Mouse (Mus musculus) telencephalon, adult 2 months (tissue): ENCODE measurements around the gene Gm20388.

Source experiments
- DNase-seq: peaks from one replicate; pipeline ENCODE4 v3.0.0-alpha.2; 2011; ENCODE audit warnings: low read depth, low spot score

The Gm20388 gene

DNA sequence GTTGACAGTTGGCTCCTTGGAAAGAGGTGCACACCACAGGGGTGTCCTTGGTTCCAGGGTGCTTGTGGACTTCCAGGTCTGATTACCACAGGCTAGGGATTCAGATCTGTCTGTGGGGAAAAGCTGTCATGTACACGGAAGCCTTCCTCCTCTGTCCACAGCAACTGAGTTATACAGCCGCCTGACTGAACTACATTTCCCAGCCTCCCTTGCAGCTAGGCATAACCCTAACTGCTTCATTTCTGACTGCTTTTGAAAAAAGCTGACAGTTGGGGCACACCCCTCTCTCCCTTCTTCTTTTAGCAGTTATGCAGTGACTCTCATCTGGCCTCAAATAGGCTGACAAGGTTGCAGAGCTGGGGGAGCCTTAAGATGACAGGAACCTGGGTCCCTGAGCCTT, 901.3 kb downstream of the Gm20388 start:
- no peak for DNase-seq

GRCm38 (mm10) chr8:120813028-120813427, 902.4 kb downstream of the Gm20388 start:
- DNase-seq: no peak

DNA sequence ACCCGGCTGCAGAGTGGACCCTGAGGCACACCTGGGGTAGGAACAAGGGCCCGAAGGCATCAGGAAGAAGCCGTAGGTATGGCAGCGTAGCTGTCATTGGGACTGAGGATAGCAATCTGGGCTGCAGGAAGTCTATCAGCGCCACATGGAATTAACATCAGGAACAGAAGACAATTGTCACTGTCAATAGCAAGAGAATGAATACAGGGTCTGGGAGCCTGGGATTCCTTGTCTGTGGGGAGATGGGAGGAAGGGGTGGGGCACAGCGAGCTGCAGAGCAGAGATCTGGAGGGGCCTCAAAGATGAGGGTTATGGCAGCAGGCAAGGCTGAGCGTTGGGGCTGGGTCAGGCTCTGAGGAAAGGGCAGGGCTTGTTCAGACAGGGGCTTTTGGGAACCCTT, 903.2 kb downstream of the Gm20388 start:
- DNase-seq: no peak

DNA sequence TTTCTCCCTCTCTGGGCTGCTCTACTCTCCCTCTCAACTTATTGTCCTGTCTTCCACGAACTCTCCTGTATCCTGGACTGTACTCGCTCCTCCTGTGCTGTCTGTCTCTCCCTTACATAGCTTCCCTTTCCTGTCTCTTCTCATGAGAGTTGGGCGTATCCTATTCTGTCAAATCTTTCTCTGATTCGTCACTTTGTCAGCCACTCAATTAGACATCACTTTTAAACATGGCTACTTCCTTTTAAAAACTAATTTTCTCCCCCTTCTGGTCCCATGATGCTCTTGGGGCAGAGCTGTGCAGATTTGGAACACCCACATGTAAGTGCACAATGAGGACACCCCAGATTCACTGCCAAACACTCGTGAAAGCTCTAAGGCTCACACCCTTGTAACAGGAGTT, 905.7 kb downstream of the Gm20388 start:
- no peak for DNase-seq

DNA sequence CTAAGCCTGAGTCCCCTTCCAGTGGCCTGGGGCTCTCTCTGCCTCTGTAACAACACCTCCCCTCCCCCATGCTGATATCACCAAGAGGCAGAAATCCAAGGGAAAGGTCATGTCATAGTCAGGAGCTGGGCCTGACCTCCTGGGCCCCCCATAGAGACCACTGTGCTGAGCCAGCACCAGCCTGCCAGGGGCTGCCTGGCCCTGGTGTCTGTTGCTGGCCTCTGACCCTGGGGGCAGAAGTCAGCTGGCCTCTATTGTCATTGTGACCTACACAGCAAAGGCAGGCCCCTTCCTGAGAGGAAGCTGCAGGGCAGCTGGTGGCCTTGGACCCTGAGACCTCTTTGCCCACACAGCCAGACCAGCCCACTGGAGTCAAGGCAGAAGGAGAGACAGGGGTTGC, 909.3 kb downstream of the Gm20388 start:
- no peak for DNase-seq

DNA sequence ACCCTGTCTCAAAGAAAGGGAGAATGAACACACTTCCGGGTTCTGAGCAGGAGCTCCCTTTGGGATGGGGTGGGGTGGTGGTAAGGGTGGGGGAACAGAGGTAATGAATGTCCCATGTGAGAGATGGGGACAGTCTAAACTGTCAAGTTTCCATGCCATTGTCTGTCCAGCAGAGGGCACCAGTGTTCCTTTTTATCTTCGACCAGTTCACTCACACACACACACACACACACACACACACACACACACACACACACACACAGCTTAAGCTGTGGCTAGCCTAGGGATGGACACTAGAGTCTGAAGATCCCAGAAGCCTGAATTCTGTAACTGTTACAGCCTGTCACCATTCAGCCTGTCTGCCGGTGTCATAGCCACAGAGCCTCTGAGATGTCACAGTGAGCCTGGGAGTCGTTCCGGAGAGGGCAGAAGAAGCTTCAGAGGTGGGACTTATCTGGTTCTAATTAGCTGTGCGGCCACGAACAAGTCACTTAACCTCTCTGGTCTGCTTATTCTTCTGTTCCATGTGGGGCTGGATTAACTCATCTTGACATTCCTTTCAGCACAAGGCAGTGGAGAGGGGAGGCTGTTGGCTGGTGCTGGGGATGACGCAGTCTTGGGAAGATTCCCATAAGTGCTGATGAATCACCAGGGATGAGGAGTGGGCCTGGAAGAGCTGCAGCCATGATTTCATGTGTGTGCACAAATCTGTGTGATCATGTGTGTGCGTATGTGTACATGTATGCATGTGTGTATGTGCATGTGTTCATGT, 910.9 kb downstream of the Gm20388 start:
- DNase-seq: peak; percentile 22

GRCm38 (mm10) chr8:120823331-120823730, 912.7 kb downstream of the Gm20388 start:
- DNase-seq: no peak

- DNase-seq: no peak
Observed at GRCm38 (mm10) chr8:120823887-120824286, 913.2 kb downstream of the Gm20388 start.

- DNase-seq: no peak
Observed at GRCm38 (mm10) chr8:120824638-120825037, 914.0 kb downstream of the Gm20388 start.

DNA sequence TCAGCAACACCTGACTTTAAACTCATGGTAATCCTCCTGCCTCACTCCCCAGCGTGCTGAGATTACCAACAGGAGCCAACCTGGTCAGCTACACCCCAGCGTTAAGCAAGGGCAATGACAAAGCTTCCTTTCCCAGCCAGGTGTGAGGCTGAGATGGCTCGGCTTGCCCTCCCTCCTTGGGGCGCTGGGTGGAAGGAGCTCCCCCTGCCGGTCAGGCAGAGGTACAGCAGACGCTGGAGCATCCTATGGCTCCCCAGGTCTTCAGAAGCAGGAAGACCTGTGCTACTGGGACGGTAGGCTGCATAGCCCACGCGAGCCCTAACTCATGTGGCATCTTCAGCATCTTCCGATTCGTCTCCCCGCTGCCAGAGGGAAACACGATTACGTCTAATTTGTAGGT, 917.6 kb downstream of the Gm20388 start:
- no peak for DNase-seq

DNA sequence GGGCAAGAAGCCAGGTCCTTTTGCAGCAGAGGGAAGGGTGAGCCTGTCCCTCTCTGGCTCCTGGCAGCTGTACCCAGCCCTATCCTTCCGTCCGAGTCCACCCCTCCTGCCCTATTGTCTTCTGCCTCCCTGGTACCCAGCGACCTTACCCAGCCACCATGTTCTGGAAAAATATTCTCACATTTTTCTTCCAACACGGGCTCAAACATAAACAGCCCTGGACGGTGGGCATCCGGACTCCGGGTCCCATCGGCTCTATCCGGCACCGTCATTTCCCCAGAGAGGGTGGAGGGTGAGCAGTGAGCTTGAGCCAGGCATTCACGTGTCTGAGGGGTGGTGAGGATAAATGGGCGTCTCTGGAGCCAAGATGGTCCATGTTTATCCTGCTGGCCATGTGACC, 920.0 kb downstream of the Gm20388 start:
- DNase-seq: no peak

GRCm38 (mm10) chr8:120832022-120832421, 921.4 kb downstream of the Gm20388 start:
- no peak for DNase-seq

- DNase-seq: no peak
Observed at GRCm38 (mm10) chr8:120833196-120833595, 922.6 kb downstream of the Gm20388 start.

GRCm38 (mm10) chr8:120839031-120839430, 928.4 kb downstream of the Gm20388 start:
- no peak for DNase-seq

DNA sequence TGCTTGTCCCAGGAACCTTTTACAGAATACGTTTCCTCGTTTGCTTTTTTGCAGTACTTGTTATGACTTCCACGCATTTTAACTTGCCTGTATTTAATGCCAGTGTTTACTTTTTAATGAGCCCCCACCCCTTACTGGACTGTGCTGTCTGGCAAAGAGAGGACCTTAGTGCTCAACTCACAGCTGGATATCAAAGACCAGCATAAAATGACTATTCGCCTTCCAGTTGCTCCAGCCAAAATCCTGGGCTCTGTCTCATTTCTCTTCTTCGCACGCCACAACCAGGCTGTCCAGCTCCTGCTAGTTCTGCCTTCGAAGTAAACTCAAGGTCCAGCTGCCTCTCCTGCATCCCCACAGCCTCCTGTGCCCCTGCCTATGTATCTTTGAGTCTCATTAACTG, 932.4 kb downstream of the Gm20388 start:
- DNase-seq: no peak

DNA sequence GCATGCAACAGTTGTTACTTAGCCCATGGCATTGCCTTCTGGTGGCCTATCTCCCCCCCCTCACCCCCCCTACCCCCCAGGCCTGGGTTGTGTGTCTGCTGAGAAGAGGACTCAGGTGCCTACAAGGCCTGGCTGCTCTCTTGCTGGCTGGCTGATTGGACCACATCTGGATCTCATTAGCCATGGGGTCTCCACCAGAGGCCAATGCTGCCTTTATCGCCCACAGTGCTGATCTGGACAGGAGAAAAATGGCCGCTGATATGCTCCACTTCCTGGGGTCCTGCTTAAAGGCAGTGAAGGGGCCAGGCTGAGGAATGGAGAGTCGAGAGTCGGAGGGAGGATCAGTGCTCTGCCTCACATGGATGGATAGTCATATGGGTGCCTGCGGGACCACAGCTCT, 935.4 kb downstream of the Gm20388 start:
- no peak for DNase-seq

DNA sequence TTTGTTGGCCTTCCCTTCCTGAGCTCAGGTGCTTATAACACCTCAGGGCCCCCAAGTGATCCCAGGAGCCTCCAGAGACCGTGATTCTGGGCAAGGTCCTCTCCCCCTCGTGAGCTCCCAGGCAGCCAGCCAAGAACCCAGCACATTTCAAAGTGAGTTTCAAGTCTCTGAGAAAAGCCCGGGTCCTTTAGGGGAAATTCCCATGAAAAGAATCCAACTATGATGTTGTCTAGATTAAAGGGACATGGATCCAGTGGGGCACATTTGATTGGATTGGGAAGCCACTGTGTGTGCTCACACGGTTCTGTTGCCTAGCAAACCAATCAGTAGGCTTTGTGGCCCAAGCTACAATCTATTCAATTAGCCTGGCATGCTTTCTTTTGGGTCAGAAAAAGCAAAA, 936.6 kb downstream of the Gm20388 start:
- DNase-seq: peak; percentile 2

GRCm38 (mm10) chr8:120847735-120848134, 937.1 kb downstream of the Gm20388 start:
- no peak for DNase-seq

DNA sequence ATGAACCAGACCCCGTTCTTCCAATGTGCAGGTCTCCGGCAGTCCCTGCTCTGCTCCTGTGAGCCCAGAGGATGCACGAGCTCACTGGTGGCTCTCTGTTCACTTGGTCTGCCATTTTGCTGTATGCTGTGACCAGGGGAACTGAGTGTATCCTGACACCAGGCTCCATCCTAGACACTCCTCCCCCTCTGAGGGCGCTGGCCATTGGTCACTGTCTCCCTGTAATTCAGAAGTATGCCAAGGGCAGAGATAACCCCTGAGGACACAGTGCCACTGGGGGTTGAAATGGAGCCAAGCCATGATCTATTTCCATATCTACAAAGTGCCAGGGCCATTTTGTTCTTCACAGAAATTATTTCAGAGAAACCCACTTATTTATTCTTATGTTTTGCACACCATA, 937.8 kb downstream of the Gm20388 start:
- DNase-seq: no peak

DNA sequence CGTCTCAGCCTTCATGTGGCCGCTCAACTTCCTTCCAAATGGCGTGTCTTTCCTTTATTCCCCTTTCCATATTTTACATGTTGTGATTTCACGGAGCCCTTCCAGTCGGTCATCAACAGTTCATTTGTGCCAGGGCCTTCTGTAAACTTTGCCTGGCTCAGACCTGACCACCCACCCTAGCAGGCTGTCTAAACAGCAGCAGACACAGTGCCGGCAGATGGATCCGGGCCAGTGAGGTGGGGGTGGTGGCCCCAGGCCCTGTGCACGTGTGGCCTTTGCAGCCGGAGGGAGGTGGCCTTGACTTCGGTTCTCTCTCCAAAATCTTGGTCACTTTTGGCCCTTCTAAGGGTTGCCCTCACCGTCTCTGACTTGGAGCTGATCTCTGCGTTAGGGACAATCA, 940.8 kb downstream of the Gm20388 start:
- DNase-seq: no peak

DNA sequence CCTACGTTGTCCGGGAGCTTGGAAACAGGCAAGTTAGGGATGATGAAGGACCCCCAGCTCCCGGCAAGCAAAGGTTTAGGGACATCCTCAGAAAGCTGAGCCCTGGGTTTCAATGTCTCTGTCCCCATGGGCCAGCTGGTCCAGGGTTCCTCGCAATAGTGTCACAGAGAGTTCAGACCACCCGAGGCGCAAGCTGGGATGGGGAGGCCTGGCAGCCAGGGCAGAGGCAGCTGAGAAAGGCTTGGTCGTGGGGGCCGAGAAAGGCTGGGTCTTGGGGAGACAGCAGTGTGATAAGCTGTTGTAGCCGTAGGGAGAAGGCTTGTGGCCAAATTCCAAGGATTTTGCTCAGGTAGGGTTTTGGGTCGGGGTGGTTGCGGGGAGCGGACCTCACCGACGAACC, 949.2 kb downstream of the Gm20388 start:
- no peak for DNase-seq

GRCm38 (mm10) chr8:120860423-120861126, 949.9 kb downstream of the Gm20388 start:
- no peak for DNase-seq

DNA sequence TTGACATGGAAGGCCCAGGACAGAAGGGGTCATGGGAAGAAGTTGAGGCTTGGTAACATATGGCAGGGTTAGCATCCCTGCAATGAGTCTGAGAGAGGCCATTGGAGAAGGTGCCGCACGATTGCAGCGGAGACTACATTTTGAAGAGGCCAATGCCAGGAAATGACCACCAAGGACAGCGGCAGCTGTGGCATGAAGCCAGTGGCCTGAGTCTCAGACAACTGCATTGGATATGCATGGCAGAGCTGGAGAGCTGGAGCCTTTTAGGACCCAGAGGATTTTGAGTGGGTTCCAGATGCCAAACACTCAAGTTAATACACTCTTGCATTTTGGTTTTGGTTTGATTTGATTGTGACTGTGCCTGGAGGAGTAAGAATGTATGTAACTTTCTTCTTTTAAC, 953.0 kb downstream of the Gm20388 start:
- DNase-seq: no peak
